Mouse (Mus musculus): Measurements from ENCODE around the gene Smarce1.
"Not testable (repeated sequence)": the region's sequence is repeated elsewhere in the genome, so short reads cannot be mapped to it uniquely, and the experiment has no call there.

Smarce1 gene

GRCm38 (mm10) chr11:99230261-99231048 is at the start of gene Smarce1:
TSS of gene Smarce1 (minus strand) at chr11:99231017.
- DNase-seq (ENCODE audit: inconsistent age in 2 of 2, low spot score in 1 of 2), result peak; percentile 81 to 95

GRCm38 (mm10) chr11:99279986-99280385 is 49.2 kb upstream of the Smarce1 start:
- no peak for DNase-seq (ENCODE audit: inconsistent age in 2 of 2, low spot score in 1 of 2)

GRCm38 (mm10) chr11:99276786-99277185 is 46.0 kb upstream of the Smarce1 start:
- no peak for DNase-seq (ENCODE audit: inconsistent age in 2 of 2, low spot score in 1 of 2)

- no peak for DNase-seq (ENCODE audit: inconsistent age in 2 of 2, low spot score in 1 of 2)
These were observed 44.8 kb upstream of the Smarce1 start for GRCm38 (mm10) chr11:99275624-99276023.

- peak in 1 of 2 experiments; percentile 52 for DNase-seq (ENCODE audit: inconsistent age in 2 of 2, low spot score in 1 of 2)
These were observed 41.9 kb upstream of the Smarce1 start for GRCm38 (mm10) chr11:99272721-99273120.

GRCm38 (mm10) chr11:99269192-99269591 is 38.4 kb upstream of the Smarce1 start:
- no peak for DNase-seq (ENCODE audit: inconsistent age in 2 of 2, low spot score in 1 of 2)

GRCm38 (mm10) chr11:99265796-99266195 is 35.0 kb upstream of the Smarce1 start:
- peak; percentile 20 to 46 for DNase-seq (ENCODE audit: inconsistent age in 2 of 2, low spot score in 1 of 2)

- peak; percentile 15 to 61 for DNase-seq (ENCODE audit: inconsistent age in 2 of 2, low spot score in 1 of 2)
These were observed 34.4 kb upstream of the Smarce1 start for GRCm38 (mm10) chr11:99265220-99265619.

GRCm38 (mm10) chr11:99256213-99256612 is 25.4 kb upstream of the Smarce1 start:
- no peak for DNase-seq (ENCODE audit: inconsistent age in 2 of 2, low spot score in 1 of 2)

GRCm38 (mm10) chr11:99255316-99255715 is 24.5 kb upstream of the Smarce1 start:
- DNase-seq (ENCODE audit: inconsistent age in 2 of 2, low spot score in 1 of 2), result no peak

GRCm38 (mm10) chr11:99253893-99254292 is 23.1 kb upstream of the Smarce1 start:
- DNase-seq (ENCODE audit: inconsistent age in 2 of 2, low spot score in 1 of 2), result no peak

GRCm38 (mm10) chr11:99252671-99253070 is 21.9 kb upstream of the Smarce1 start:
- no peak for DNase-seq (ENCODE audit: inconsistent age in 2 of 2, low spot score in 1 of 2)

GRCm38 (mm10) chr11:99250666-99251065 is 19.8 kb upstream of the Smarce1 start:
- no peak for DNase-seq (ENCODE audit: inconsistent age in 2 of 2, low spot score in 1 of 2)

- no peak for DNase-seq (ENCODE audit: inconsistent age in 2 of 2, low spot score in 1 of 2)
These were observed 19.4 kb upstream of the Smarce1 start for GRCm38 (mm10) chr11:99250241-99250640.

GRCm38 (mm10) chr11:99249115-99249514 is 18.3 kb upstream of the Smarce1 start:
- peak in 1 of 2 experiments; percentile 61 for DNase-seq (ENCODE audit: inconsistent age in 2 of 2, low spot score in 1 of 2)

GRCm38 (mm10) chr11:99247916-99248315 is 17.1 kb upstream of the Smarce1 start:
- no peak for DNase-seq (ENCODE audit: inconsistent age in 2 of 2, low spot score in 1 of 2)

- not testable (repeated sequence) for DNase-seq (ENCODE audit: inconsistent age in 2 of 2, low spot score in 1 of 2)
These were observed 13.7 kb upstream of the Smarce1 start for GRCm38 (mm10) chr11:99244519-99244918.

GRCm38 (mm10) chr11:99243820-99244374 is 13.1 kb upstream of the Smarce1 start, which contains the start of gene Krt222:
TSS of gene Krt222 (minus strand) at chr11:99244085.
- peak in 1 of 2 experiments; percentile 6 for DNase-seq (ENCODE audit: inconsistent age in 2 of 2, low spot score in 1 of 2)

GRCm38 (mm10) chr11:99243200-99243819 is 12.5 kb upstream of the Smarce1 start:
- no peak for DNase-seq (ENCODE audit: inconsistent age in 2 of 2, low spot score in 1 of 2)

GRCm38 (mm10) chr11:99242056-99242455 is 11.2 kb upstream of the Smarce1 start:
- DNase-seq (ENCODE audit: inconsistent age in 2 of 2, low spot score in 1 of 2), result no peak

- DNase-seq (ENCODE audit: inconsistent age in 2 of 2, low spot score in 1 of 2), result no peak
These were observed 7.7 kb upstream of the Smarce1 start for GRCm38 (mm10) chr11:99238468-99238867.
